Mouse (Mus musculus) liver, adult 2 months (tissue): ENCODE measurements around the gene 1700129C05Rik. TPM values are rescaled to one million over a fixed set of nuclear protein-coding genes. Genes with fewer than 3 reads are reported as not detected.

Source experiments
- DNase-seq: peaks from one replicate; pipeline ENCODE4 v3.0.0-alpha.2; 2011; ENCODE audit warnings: low read depth, low spot score; ENCODE audit errors: extremely low read depth
- H3K27ac ChIP-seq: fragments of 200-500 bp; replicated peaks from 2 replicates; pipeline ENCODE4 v1.5.1; 2012; ENCODE audit warnings: low read depth, mild to moderate bottlenecking, control low read depth, inconsistent platforms, low read length; ENCODE audit not compliant: insufficient read depth
- H3K27me3 ChIP-seq: fragments of 200-500 bp; 2 replicates; pipeline ENCODE4 v1.6.1; 2012; ENCODE audit warnings: mild to moderate bottlenecking, moderate library complexity, low read length, inconsistent platforms; ENCODE audit not compliant: control insufficient read depth, insufficient read depth
- H3K36me3 ChIP-seq: fragments of 200-500 bp; 2 replicates; pipeline ENCODE4 v1.6.1; 2012; ENCODE audit warnings: low read length, inconsistent platforms; ENCODE audit not compliant: control insufficient read depth, insufficient read depth
- H3K4me1 ChIP-seq: fragments of 200-500 bp; 2 replicates; pipeline ENCODE4 v1.6.1; 2011; ENCODE audit warnings: low read length; ENCODE audit not compliant: control insufficient read depth, insufficient read depth
- H3K4me3 ChIP-seq: fragments of 200-500 bp; 2 replicates; pipeline ENCODE4 v1.5.1; 2011; ENCODE audit warnings: low read depth, mild to moderate bottlenecking, control low read depth, low read length, moderate library complexity; ENCODE audit not compliant: insufficient read depth
- H3K79me2 ChIP-seq: fragments of 200-500 bp; 2 replicates; pipeline ENCODE4 v1.6.1; 2012; ENCODE audit warnings: inconsistent platforms, mild to moderate bottlenecking, low read length, moderate library complexity; ENCODE audit not compliant: control insufficient read depth, insufficient read depth
- H3K9ac ChIP-seq: fragments of 200-500 bp; 2 replicates; pipeline ENCODE4 v1.6.1; 2012; ENCODE audit warnings: low read depth, mild to moderate bottlenecking, control low read depth, inconsistent platforms, low read length
- CTCF ChIP-seq: fragments of 200-500 bp; IDR thresholded peaks from 2 replicates; pipeline ENCODE4 v1.5.1; 2011; ENCODE audit warnings: low read depth, low read length, control low read depth
- POLR2A ChIP-seq: fragments of 200-500 bp; IDR thresholded peaks from 2 replicates; pipeline ENCODE4 v1.6.1; 2011; ENCODE audit warnings: low read length, control low read depth; ENCODE audit not compliant: insufficient read depth; ENCODE audit errors: extremely low read depth
- WGBS: fragments of 180-500 bp; shearing (Covaris S2); methylation state at CpG from one replicate; pipeline ENCODE4 v1.1.7; 2018; 5-methylcytosine and 5-hydroxymethylcytosine counted together
- polyA plus RNA-seq: library from polyadenylated mRNA; depleted of rRNA; stranded (reverse); fragments of >200 nt; gene quantifications from 2 replicates; pipeline ENCODE4 v1.2.3, GENCODE M21; 2012; rRNA removed
- total RNA-seq: library from RNA; depleted of rRNA; stranded (reverse); fragments of >200 nt; gene quantifications from 2 replicates; pipeline ENCODE4 v1.2.3, GENCODE M21; 2014; rRNA removed

The 1700129C05Rik gene
- total RNA-seq (not detected in 2 replicates), polyA plus RNA-seq (not detected in 2 replicates)

DNA sequence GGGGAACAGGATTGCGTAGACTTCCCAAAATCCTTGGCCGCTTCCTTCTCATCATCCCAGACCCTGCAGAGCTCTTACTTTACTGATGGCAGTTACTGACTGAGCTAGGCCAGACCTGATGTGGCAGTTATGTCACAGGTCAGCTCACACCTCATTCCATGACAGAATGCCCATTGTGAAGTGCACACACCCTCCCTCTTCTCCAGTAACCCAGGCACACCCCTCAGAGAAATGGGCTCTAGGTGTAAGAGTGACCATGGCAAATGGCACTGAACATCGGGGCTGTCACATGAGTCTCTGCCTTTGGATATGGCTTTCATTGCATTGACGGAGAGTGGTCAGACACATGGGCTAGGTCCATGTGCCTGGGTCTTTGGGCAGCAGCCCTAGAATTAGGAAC, at the start of gene 1700129C05Rik:
Gene 1700129C05Rik (minus strand): TSS at position 101 of the 400 bp plus-strand sequence.
- DNase-seq: no peak
- Histone ChIP-seq H3K9ac (no peak within 1 kb of the TSS), H3K79me2 (no peaks in the 10 kb centered on the region), H3K36me3 (no peaks in the 10 kb centered on the region), H3K27ac (no peak within 1 kb of the TSS), H3K4me1 (no peaks in the 10 kb centered on the region), H3K27me3 (no peaks in the 10 kb centered on the region), H3K4me3 (no peak within 1 kb of the TSS)
- WGBS: 98% methylated on average over 4 of the region's 4 CpGs
- TF ChIP-seq POLR2A (no peak), CTCF (no peak)

DNA sequence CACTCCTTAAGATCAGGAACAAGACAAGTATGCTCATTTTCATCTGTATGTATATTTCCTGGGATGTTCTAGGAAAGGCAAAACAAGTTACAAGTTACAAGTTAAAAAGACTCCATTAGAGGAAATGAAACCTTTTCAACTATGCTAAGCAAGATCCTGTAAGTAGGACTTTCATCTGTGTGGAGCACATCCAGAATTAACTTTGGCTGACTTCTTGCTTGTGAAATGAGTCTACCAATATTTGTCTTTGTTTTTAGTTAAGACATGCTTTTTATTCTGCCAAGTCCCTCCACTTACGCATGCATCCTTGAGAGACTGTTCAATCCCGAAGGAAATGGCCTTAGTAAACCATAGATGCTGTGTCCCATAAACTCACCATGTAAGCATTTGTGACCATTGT, 43.4 kb upstream of the 1700129C05Rik start:
- Histone ChIP-seq H3K36me3 (no peaks in the 10 kb centered on the region), H3K27me3 (no peaks in the 10 kb centered on the region), H3K79me2 (no peaks in the 10 kb centered on the region; the same call in 1 of the 2 replicates), H3K4me1 (peaks cover 6% of the 10 kb centered on the region; the same call in 1 of the 2 replicates), H3K4me3 (no peak overlapping the region), H3K27ac (no peak overlapping the region), H3K9ac (no peak overlapping the region)
- TF ChIP-seq CTCF (no peak), POLR2A (no peak)
- peak; percentile 93 for DNase-seq
- WGBS: 25% methylated on average over 2 of the region's 2 CpGs

DNA sequence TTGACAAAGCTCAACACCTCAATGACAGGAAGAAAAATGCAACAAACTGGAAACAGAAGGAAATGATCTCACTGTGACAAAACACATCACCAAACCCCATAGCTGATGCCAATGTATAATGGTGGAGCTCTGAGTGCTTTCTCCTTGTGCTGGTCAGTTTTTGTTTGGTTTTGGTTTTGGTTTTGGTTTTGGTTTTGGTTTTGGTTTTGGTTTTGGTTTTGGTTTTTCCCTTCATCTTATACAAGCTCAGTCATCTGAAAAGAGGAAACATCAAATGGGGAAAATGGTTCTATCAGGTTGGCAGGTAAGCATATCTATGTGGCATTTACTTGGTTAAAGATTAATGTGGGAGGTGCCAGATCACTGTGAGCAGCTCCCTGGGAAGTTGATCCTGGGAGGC, 42.8 kb upstream of the 1700129C05Rik start:
- H3K4me1 ChIP-seq: peaks cover 6% of the 10 kb centered on the region; the same call in 1 of the 2 replicates
- TF ChIP-seq CTCF (no peak), POLR2A (no peak)
- peak overlapping the region; percentile 54; the same call in 1 of the 2 replicates for H3K27ac ChIP-seq
- H3K4me3 ChIP-seq: no peak overlapping the region
- peak; percentile 73 for DNase-seq
- H3K36me3 ChIP-seq: no peaks in the 10 kb centered on the region
- no peaks in the 10 kb centered on the region for H3K27me3 ChIP-seq
- H3K9ac ChIP-seq: no peak overlapping the region
- H3K79me2 ChIP-seq: no peaks in the 10 kb centered on the region; the same call in 1 of the 2 replicates

DNA sequence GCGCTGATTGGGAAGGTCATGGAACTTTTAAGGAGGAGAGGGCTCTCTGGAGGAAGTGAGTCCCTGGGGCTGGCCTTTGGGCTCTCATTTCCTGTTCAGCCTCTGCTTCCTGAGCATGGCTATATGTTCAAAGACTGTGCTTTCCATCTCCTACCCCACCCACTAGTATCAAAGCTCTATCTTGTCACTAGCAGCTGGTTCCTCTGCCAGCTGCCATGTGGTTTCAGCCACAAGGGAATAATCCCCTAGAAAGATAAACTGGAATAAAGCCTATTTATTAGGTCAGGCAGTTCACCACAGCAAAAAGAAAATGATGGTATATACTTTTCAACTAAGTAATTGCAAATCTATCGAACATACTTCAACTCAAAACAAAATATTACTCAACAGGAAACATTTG, 40.0 kb upstream of the 1700129C05Rik start:
- Histone ChIP-seq H3K27ac (no peak overlapping the region), H3K79me2 (no peaks in the 10 kb centered on the region; the same call in 1 of the 2 replicates), H3K4me1 (peaks cover 6% of the 10 kb centered on the region; the same call in 1 of the 2 replicates), H3K4me3 (no peak overlapping the region), H3K9ac (no peak overlapping the region), H3K27me3 (no peaks in the 10 kb centered on the region), H3K36me3 (no peaks in the 10 kb centered on the region)
- no peak for TF ChIP-seq POLR2A
- TF ChIP-seq CTCF: no peak
- DNase-seq: no peak
- 83% methylated on average over 2 of the region's 2 CpGs for WGBS

DNA sequence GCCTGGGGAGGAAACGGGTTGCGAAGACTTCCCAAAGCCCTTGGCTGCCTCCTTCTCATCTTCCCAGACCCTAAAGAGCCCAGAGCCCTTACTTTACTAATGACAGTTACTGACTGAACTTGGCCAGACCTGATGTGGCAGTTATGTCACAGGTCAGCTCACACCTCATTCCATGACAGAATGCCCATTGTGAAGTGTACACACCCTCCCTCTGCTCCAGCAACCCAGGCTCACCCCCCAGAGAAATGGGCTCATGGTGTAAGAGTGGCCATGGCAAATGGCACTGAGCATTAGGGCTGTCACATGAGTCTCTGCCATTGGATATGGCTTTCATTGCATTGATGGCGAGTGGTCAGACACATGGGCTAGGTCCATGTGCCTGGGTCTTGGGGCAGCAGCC, 36.0 kb upstream of the 1700129C05Rik start, which contains the start of gene Gm5142:
Gene Gm5142 (minus strand): TSS at position 101 of the 400 bp plus-strand sequence.
- no peaks in the 10 kb centered on the region for H3K27me3 ChIP-seq
- no peaks in the 10 kb centered on the region for H3K4me1 ChIP-seq
- H3K9ac ChIP-seq: no peak within 1 kb of the TSS
- no peak for DNase-seq
- H3K4me3 ChIP-seq: no peak within 1 kb of the TSS
- H3K36me3 ChIP-seq: no peaks in the 10 kb centered on the region
- 91% methylated on average over 3 of the region's 3 CpGs for WGBS
- TF ChIP-seq POLR2A (no peak), CTCF (no peak)
- H3K79me2 ChIP-seq: no peaks in the 10 kb centered on the region
- no peak within 1 kb of the TSS for H3K27ac ChIP-seq

DNA sequence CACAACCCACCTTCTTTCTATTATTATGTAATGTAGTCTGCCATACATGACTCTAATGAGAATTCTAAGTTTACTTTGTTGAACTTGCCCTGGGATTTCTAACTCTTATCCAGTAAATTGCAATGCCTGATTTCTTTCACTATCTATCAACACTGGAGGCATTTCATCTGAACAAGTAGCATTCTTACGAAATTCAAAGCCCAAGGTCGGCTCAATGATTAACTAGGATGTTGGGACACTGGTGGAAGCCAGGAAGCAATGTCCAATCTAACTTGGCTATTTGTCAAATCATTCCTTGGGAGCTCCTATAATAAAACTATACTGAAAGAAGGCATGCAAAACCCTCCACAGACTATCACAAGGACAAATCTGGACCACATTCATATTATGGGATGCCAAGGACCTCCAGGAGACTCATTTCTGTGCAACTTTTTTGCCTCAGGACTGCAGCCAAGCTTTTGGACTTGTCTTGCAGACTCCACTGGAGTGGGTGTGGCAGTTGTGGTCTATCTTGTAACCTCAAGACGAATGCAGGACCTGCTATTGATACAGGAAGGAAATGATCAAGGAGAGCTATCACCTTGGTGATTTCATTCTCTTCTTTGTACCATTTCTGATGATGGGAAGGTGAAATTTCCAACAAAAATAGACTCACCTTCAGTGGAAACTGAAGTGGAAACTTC, 14.5 kb upstream of the 1700129C05Rik start:
- WGBS: 8% methylated on average over 3 of the region's 3 CpGs
- Histone ChIP-seq H3K79me2 (no peaks in the 10 kb centered on the region), H3K4me3 (no peak overlapping the region), H3K27me3 (no peaks in the 10 kb centered on the region), H3K36me3 (no peaks in the 10 kb centered on the region), H3K27ac (peak overlapping the region; percentile 60), H3K9ac (no peak overlapping the region), H3K4me1 (peaks cover 14% of the 10 kb centered on the region)
- TF ChIP-seq POLR2A: no peak
- no peak for TF ChIP-seq CTCF
- peak; percentile 99 for DNase-seq
